Mouse (Mus musculus) spleen, adult 2 months (tissue): ENCODE results near the gene Myzap.

ENCODE experiments used
- CTCF ChIP-seq: fragments of 200-500 bp; IDR thresholded peaks from 2 replicates; pipeline ENCODE4 v1.5.1; 2011; ENCODE audit warnings: mild to moderate bottlenecking, inconsistent platforms; ENCODE audit not compliant: insufficient read depth, insufficient read length, insufficient replicate concordance; ENCODE audit errors: extremely low read depth
- POLR2A ChIP-seq: fragments of 200-500 bp; IDR thresholded peaks from 2 replicates; pipeline ENCODE4 v1.6.1; 2011; ENCODE audit warnings: low read depth, low read length, inconsistent platforms

DNA sequence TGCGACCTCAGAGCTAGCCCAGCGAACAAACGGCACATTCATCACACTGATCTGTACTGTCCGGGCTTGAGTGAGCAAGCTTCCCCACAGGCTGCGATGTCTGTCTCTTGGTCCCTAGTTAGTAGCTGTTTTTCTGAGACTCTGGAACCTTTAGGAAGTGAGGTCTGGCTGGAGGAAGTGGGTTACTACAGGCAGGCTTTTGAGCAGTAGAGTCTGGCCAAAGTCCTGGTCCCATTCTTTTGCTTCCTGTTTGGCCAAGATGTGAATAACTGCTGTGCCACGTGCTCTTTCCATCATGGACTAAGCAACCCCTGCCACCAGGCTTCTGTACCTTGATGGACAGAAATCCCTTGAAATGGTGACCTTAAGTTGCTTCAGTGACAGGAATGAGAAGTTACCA, 4.7 kb upstream of the Myzap start:
- TF ChIP-seq CTCF: no peak
- TF ChIP-seq POLR2A: no peak
